Comparison of ENCODE assay signal across 8 mouse cellular contexts in the genomic region with DNA sequence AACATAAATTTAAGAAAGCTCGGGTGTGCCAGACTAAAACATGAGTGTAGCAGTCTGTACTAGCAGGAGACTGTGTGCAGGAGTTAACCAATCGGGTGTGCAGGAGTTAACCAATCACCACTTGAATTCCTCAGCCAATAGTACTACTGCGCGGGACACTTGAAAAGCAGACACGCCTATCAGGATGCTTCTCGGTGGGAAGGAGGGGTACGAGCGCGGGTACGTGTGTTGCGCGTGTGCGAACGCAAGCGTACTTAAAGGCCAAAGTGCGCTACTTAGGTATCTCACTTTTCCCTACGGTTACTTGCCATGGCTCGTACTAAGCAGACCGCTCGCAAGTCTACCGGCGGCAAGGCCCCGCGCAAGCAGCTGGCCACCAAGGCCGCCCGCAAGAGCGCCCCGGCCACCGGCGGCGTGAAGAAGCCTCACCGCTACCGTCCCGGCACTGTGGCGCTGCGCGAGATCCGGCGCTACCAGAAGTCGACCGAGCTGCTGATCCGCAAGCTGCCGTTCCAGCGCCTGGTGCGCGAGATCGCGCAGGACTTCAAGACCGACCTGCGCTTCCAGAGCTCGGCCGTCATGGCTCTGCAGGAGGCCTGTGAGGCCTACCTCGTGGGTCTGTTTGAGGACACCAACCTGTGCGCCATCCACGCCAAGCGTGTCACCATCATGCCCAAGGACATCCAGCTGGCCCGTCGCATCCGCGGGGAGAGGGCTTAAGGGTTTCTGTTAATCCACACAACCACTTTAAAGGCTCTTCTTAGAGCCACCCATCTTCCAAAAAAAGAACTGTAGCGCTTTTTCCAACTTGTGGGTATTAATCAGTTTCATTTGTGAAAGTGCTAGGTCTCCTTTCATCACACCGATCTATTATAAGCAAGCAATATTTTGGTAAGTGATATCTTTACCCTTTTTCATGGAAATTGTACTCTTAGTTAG. TPM values are rescaled to one million over a fixed set of nuclear protein-coding genes. Genes with fewer than 3 reads are reported as not detected.
A peak's percentile ranks its signal among the peaks of the same experiment; 100 is the strongest.
DNase-seq lines count a peak whose midpoint lies in the region; ATAC-seq and TF ChIP-seq lines count a peak whose summit lies in the region.
"Not testable (repeated sequence)": the region's sequence is repeated elsewhere in the genome, so short reads cannot be mapped to it uniquely, and the experiment has no call there.

A gene (plus strand): TSS at position 286 of the 939 bp plus-strand sequence.

- not testable (repeated sequence) for TF ChIP-seq CTCF in MEL (IDR thresholded peaks at IDR 0.05 in 2 of 3, conservative IDR thresholded peaks at IDR 0.05 in 1 of 3; ENCODE audit: control insufficient read depth in 1 of 3, insufficient read depth in 1 of 3, low read depth in 2 of 3, low read length in 3 of 3, poor library complexity in 1 of 3, severe bottlenecking in 1 of 3); cerebellum, adult 2 months (IDR thresholded peaks at IDR 0.05; ENCODE audit: borderline replicate concordance, insufficient read depth, low read depth, low read length); forebrain, postnatal 0 days (IDR thresholded peaks at IDR 0.05; ENCODE audit: low read depth); lung, embryonic 14.5 days (IDR thresholded peaks at IDR 0.05; ENCODE audit: low read depth); thymus, adult 2 months (IDR thresholded peaks at IDR 0.05; ENCODE audit: borderline replicate concordance, control insufficient read depth, extremely low read depth, insufficient read depth, low read length, poor library complexity)

- TF ChIP-seq EP300 in MEL (IDR thresholded peaks at IDR 0.05; ENCODE audit: low read depth in 1 of 2, low read length in 2 of 2): not testable (repeated sequence)

- H3K4me2 ChIP-seq in forebrain, postnatal 0 days (ENCODE audit: low read depth): peak within 1 kb of the TSS; percentile 72
- H3K4me2 ChIP-seq in lung, embryonic 14.5 days: peak within 1 kb of the TSS; percentile 63

- H3K9me3 ChIP-seq in MEL (replicated peaks; ENCODE audit: insufficient read depth, low read length); forebrain, postnatal 0 days (ENCODE audit: low read length); lung, embryonic 14.5 days (ENCODE audit: low read depth, low read length): not testable (repeated sequence)

- ATAC-seq in forebrain, postnatal 0 days: peak; percentile 90
- peak; percentile 90 for ATAC-seq in lung, embryonic 14.5 days (ENCODE audit: insufficient read depth)
- peak; percentile 75 for ATAC-seq in neutrophil, adult 5-6 weeks (ENCODE audit: extremely low read depth, insufficient number of reproducible peaks, low FRiP score, poor library complexity, severe bottlenecking)

- H3K27ac ChIP-seq in MEL (ENCODE audit: control insufficient read depth, low read depth, low read length): peak within 1 kb of the TSS; percentile 95
- not testable (repeated sequence) for H3K27ac ChIP-seq in cerebellum, adult 2 months (ENCODE audit: insufficient read depth, low read length)
- H3K27ac ChIP-seq in forebrain, postnatal 0 days (ENCODE audit: low read depth, low read length): peak within 1 kb of the TSS; percentile 67
- peak within 1 kb of the TSS; percentile 99 for H3K27ac ChIP-seq in lung, embryonic 14.5 days (ENCODE audit: low read depth)
- H3K27ac ChIP-seq in thymus, adult 2 months (ENCODE audit: control insufficient read depth, insufficient read depth, low read length): peak within 1 kb of the TSS; percentile 80

- TF ChIP-seq RAD21 in MEL (IDR thresholded peaks at IDR 0.05; ENCODE audit: low read depth, low read length): not testable (repeated sequence)

- peak; percentile 99 for DNase-seq in MEL (ENCODE audit: low read depth, low spot score)
- DNase-seq in cerebellum, adult 2 months: peak; percentile 81 to 87
- peak; percentile 96 for DNase-seq in forebrain, postnatal 0 days
- peak; percentile 88 for DNase-seq in heart, postnatal 4 days
- peak; percentile 91 to 92 for DNase-seq in layer of hippocampus, adult 8-10 months (ENCODE audit: low spot score in 2 of 2)
- peak; percentile 97 for DNase-seq in lung, embryonic 14.5 days
- DNase-seq in thymus, adult 2 months: peak; percentile 92

- H3K4me3 ChIP-seq in MEL (ENCODE audit: control insufficient read depth in 1 of 2, insufficient read depth in 1 of 2, low read depth in 2 of 2, low read length in 2 of 2): peak within 1 kb of the TSS; percentile 35 to 67
- H3K4me3 ChIP-seq in cerebellum, adult 2 months (replicated peaks; ENCODE audit: insufficient read depth, low read depth, low read length): peak within 1 kb of the TSS; percentile 31
- peak within 1 kb of the TSS; percentile 47 for H3K4me3 ChIP-seq in forebrain, postnatal 0 days (ENCODE audit: low read depth, low read length)
- peak within 1 kb of the TSS; percentile 53 for H3K4me3 ChIP-seq in lung, embryonic 14.5 days (ENCODE audit: low read depth, low read length)
- peak within 1 kb of the TSS; percentile 51 for H3K4me3 ChIP-seq in thymus, adult 2 months (ENCODE audit: control insufficient read depth, insufficient read depth, low read length)

- H3K4me1 ChIP-seq in MEL (ENCODE audit: control insufficient read depth in 1 of 2, insufficient read depth in 2 of 2, low read length in 2 of 2); cerebellum, adult 2 months (ENCODE audit: control insufficient read depth, insufficient read depth, low read length); thymus, adult 2 months (replicated peaks; ENCODE audit: control insufficient read depth, insufficient read depth, low read length): not testable (repeated sequence)
- H3K4me1 ChIP-seq in forebrain, postnatal 0 days (ENCODE audit: insufficient read depth): peaks cover 22% of the 10 kb centered on the region
- H3K4me1 ChIP-seq in lung, embryonic 14.5 days (ENCODE audit: insufficient read depth): peaks cover 13% of the 10 kb centered on the region; the same call in 1 of the 2 replicates

- not testable (repeated sequence) for H3K79me2 ChIP-seq in MEL (ENCODE audit: control insufficient read depth, insufficient read depth, low read length, poor library complexity)

- TF ChIP-seq POLR2A in MEL (IDR thresholded peaks at IDR 0.05; ENCODE audit: control insufficient read depth in 1 of 2, insufficient read depth in 1 of 2, low read depth in 1 of 2, low read length in 2 of 2, poor library complexity in 1 of 2): peak; percentile 98
- TF ChIP-seq POLR2A in cerebellum, adult 2 months (IDR thresholded peaks at IDR 0.05; ENCODE audit: borderline replicate concordance, insufficient read depth, low read length): not testable (repeated sequence)
- TF ChIP-seq POLR2A in thymus, adult 2 months (IDR thresholded peaks at IDR 0.05; ENCODE audit: control insufficient read depth, extremely low read depth, insufficient read depth, low read length, poor library complexity): peak; percentile 69; the same call in 1 of the 2 replicates

- under 1% methylated on average over 55 of the region's 62 CpGs for WGBS in cerebellum, adult 2 months
- WGBS in forebrain, postnatal 0 days: under 1% methylated on average over 48 of the region's 62 CpGs
- WGBS in lung, embryonic 14.5 days: under 1% methylated on average over 48 of the region's 62 CpGs
- under 1% methylated on average over 49 of the region's 62 CpGs for WGBS in thymus, adult 2 months

- H3K9ac ChIP-seq in MEL (ENCODE audit: control insufficient read depth, low read depth, low read length, poor library complexity, severe bottlenecking): peak within 1 kb of the TSS; percentile 95
- peak within 1 kb of the TSS; percentile 22 for H3K9ac ChIP-seq in forebrain, postnatal 0 days
- peak within 1 kb of the TSS; percentile 75 for H3K9ac ChIP-seq in lung, embryonic 14.5 days

- H3K36me3 ChIP-seq in MEL (ENCODE audit: control insufficient read depth in 1 of 2, insufficient read depth in 2 of 2, low read length in 2 of 2): peaks cover 0 to 28% of the 10 kb centered on the region in 2 experiments; a peak in 2 of 4 replicates
- H3K36me3 ChIP-seq in forebrain, postnatal 0 days (ENCODE audit: insufficient read depth); lung, embryonic 14.5 days (ENCODE audit: insufficient read depth); thymus, adult 2 months (ENCODE audit: control insufficient read depth, insufficient read depth, low read length): not testable (repeated sequence)

- not testable (repeated sequence) for H3K27me3 ChIP-seq in MEL (ENCODE audit: control insufficient read depth in 1 of 2, insufficient read depth in 2 of 2, low read length in 2 of 2); cerebellum, adult 2 months (ENCODE audit: control insufficient read depth, insufficient read depth, low read length); forebrain, postnatal 0 days (ENCODE audit: insufficient read depth, low read length); lung, embryonic 14.5 days (ENCODE audit: insufficient read depth, low read length); thymus, adult 2 months (ENCODE audit: control insufficient read depth, insufficient read depth, low read length)

TF ChIP-seq in MEL, 35 proteins besides CTCF, POLR2A, EP300 and RAD21:
- TF ChIP-seq UBTF (IDR thresholded peaks at IDR 0.05; ENCODE audit: borderline replicate concordance, insufficient read depth, low read depth, low read length) (peak; percentile 88; the same call in 1 of the 2 replicates), POLR2AphosphoS5 (IDR thresholded peaks at IDR 0.05; ENCODE audit: borderline replicate concordance, low read depth, low read length) (peak; percentile 94), TBP (IDR thresholded peaks at IDR 0.05; ENCODE audit: low read depth, low read length) (peak; percentile 99)

RNA-seq across cellular contexts. Expression of the gene that starts here (rescaled TPM):
- total RNA-seq in MEL (2012; rRNA removed): 441 and 728 TPM in 2 replicates
- 1 to 10 TPM in 1 of 2 experiments, not detected in 1; 5.2 TPM for polyA plus RNA-seq in MEL (2012; ENCODE audit: insufficient read depth in 1 of 2, insufficient read length in 2 of 2, low read depth in 1 of 2, low replicate concordance in 2 of 2, missing spikeins in 1 of 2)
- 0.29 TPM in 1 of 2 replicates, not detected in the other for polyA plus RNA-seq in cerebellum, adult 2 months (2012; rRNA removed)
- 116 and 134 TPM in 2 replicates for total RNA-seq in forebrain, postnatal 0 days (2014; rRNA removed)
- polyA plus RNA-seq in forebrain, postnatal 0 days (2015; fragmentation: Nextera tagmentation; extraction: Ambion mirVana): 0.50 TPM in 1 of 2 replicates, not detected in the other
- total RNA-seq in heart, postnatal 4 days (2021): 100 to 1,000 TPM; 165 to 172 TPM
- total RNA-seq in layer of hippocampus, adult 8-10 months (2022): 1 to 10 TPM; 1.2 to 3.4 (median 2.2) TPM
- polyA plus RNA-seq in lung, embryonic 14.5 days (2014; fragmentation: Nextera tagmentation; extraction: Ambion mirVana): 6.6 and 7.5 TPM in 2 replicates
- total RNA-seq in neutrophil, adult 5-6 weeks (2017): not detected in 2 replicates
- 496 and 661 TPM in 2 replicates for polyA plus RNA-seq in thymus, adult 2 months (2012; rRNA removed)

Comparison
In these comparisons a context has a peak if more than half of its experiments do, and no peak if none do; other contexts are left out.
1. RNA of the gene that starts here (total RNA-seq): 441 to 728 TPM in MEL, 165 to 172 TPM in heart, postnatal 4 days and 116 to 134 TPM in forebrain, postnatal 0 days; 1.2 to 3.4 TPM in layer of hippocampus, adult 8-10 months and not detected in neutrophil, adult 5-6 weeks; every median in the first group is over 10 times any median in the second.
2. RNA of the gene that starts here (polyA plus RNA-seq): 496 to 661 TPM in thymus, adult 2 months; 6.6 to 7.5 TPM in lung, embryonic 14.5 days, 5.2 TPM in MEL, 0.50 TPM in forebrain, postnatal 0 days and 0.29 TPM in cerebellum, adult 2 months; every median in the first group is over 10 times any median in the second.
3. Peak in DNase-seq and H3K4me3 ChIP-seq in cerebellum, adult 2 months; RNA of the gene not detected or under 1 TPM.
4. Peak in ATAC-seq in neutrophil, adult 5-6 weeks; RNA of the gene not detected or under 1 TPM.
5. H3K9ac ChIP-seq: peak in every context shown above with its lines; median percentile 95 in MEL; 75 in lung, embryonic 14.5 days; 22 in forebrain, postnatal 0 days.
6. Peak in every context shown above with its lines, with median percentiles within 50 percentile points of each other: DNase-seq, H3K4me3 ChIP-seq and ATAC-seq.